Mouse (Mus musculus) kidney, embryonic 15.5 days (tissue): ENCODE measurements around the gene Hip1r. TPM values are rescaled to one million over a fixed set of nuclear protein-coding genes. Genes with fewer than 3 reads are reported as not detected.
A peak's percentile ranks its signal among the peaks of the same experiment; 100 is the strongest.

Source experiments
- ATAC-seq: fragments of 200-750 bp; cut with Nextera tagmentation; replicated peaks from 2 replicates; pipeline ENCODE4 v1.8.0; 2017; ENCODE audit warnings: moderate TSS enrichment; ENCODE audit not compliant: low FRiP score
- H3K27ac ChIP-seq: fragments of 300-500 bp; sonication (generic); 2 replicates; pipeline ENCODE4 v1.5.1; 2015; ENCODE audit warnings: mild to moderate bottlenecking, inconsistent platforms
- H3K27me3 ChIP-seq: fragments of 300-500 bp; sonication (generic); 2 replicates; pipeline ENCODE4 v1.6.1; 2015; ENCODE audit warnings: inconsistent platforms
- H3K36me3 ChIP-seq: fragments of 300-500 bp; sonication (generic); 2 replicates; pipeline ENCODE4 v1.6.1; 2015; ENCODE audit warnings: inconsistent platforms
- H3K4me1 ChIP-seq: fragments of 300-500 bp; sonication (generic); 2 replicates; pipeline ENCODE4 v1.6.1; 2015; ENCODE audit warnings: inconsistent platforms
- H3K4me2 ChIP-seq: fragments of 300-500 bp; sonication (generic); 2 replicates; pipeline ENCODE4 v1.6.1; 2015; ENCODE audit warnings: moderate library complexity, mild to moderate bottlenecking, inconsistent platforms
- H3K4me3 ChIP-seq: fragments of 300-500 bp; sonication (generic); replicated peaks from 2 replicates; pipeline ENCODE4 v1.5.1; 2015; ENCODE audit warnings: mild to moderate bottlenecking, inconsistent platforms
- H3K9ac ChIP-seq: fragments of 300-500 bp; sonication (generic); 2 replicates; pipeline ENCODE4 v1.6.1; 2015; ENCODE audit warnings: mild to moderate bottlenecking, inconsistent platforms
- H3K9me3 ChIP-seq: fragments of 300-500 bp; sonication (generic); replicated peaks from 2 replicates; pipeline ENCODE4 v1.6.1; 2016; ENCODE audit warnings: inconsistent platforms
- WGBS: fragments of 180-500 bp; shearing (Covaris S2); methylation state at CpG from one replicate; pipeline ENCODE4 v1.1.7; 2015; ENCODE audit warnings: mixed read lengths; 5-methylcytosine and 5-hydroxymethylcytosine counted together
- polyA plus RNA-seq: library from polyadenylated mRNA; unstranded; fragments of >200 nt; fragmentation: Nextera tagmentation; extraction: Ambion mirVana; gene quantifications from 2 replicates; pipeline ENCODE4 v1.2.1, GENCODE M21; 2015

Hip1r gene
- polyA plus RNA-seq, 1 experiment from 2014 or later, result 18.2 TPM

DNA sequence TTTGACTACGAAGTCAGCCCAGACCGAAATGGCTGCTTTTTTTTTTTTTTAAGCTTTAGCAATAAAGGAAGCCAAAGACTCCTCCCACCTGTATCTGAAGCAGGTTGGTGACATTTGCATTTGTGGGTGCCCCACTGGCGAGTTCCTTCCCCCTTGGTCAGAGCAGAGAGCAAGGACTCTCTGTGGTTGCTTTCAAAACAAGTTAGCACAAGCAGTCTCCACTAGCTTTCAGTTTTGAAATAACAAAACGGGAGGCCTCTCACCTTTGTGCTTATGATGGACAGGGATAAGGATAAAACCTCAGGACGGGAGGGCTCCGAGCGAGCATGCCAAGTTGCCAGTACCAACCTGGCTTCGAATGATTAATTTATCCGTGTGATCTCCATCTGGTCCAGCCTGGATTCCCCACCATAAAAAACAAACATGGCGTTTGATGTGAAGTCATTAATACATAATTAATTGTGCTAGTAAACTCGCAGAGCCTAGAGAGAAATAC is 1.2 kb downstream of the Hip1r start:
- Histone ChIP-seq H3K27me3 (peaks cover 2% of the 10 kb centered on the region; the same call in 1 of the 2 replicates), H3K4me3 (peak overlapping the region; percentile 79), H3K4me2 (peak overlapping the region; percentile 92), H3K4me1 (peaks cover 57% of the 10 kb centered on the region), H3K27ac (peak overlapping the region; percentile 83), H3K36me3 (no peaks in the 10 kb centered on the region), H3K9ac (0 out of 2 replicates have a peak overlapping the region, but pooled peaks have one; percentile 12), H3K9me3 (no peaks in the 10 kb centered on the region)
- ATAC-seq, result no peak
- WGBS, result 14% methylated on average over 11 of the region's 11 CpGs

- WGBS, result 50% methylated on average over 6 of the region's 6 CpGs
- Histone ChIP-seq H3K9me3 (no peaks in the 10 kb centered on the region), H3K4me1 (peaks cover 65% of the 10 kb centered on the region), H3K27ac (peak overlapping the region; percentile 83), H3K36me3 (no peaks in the 10 kb centered on the region), H3K9ac (no peak overlapping the region), H3K4me3 (no peak overlapping the region), H3K4me2 (peak overlapping the region; percentile 92), H3K27me3 (peaks cover 2% of the 10 kb centered on the region; the same call in 1 of the 2 replicates)
- ATAC-seq, result no peak; the same call in 1 of the 2 replicates
Observed at GRCm38 (mm10) chr5:123975668-123976180, 2.3 kb downstream of the Hip1r start.

DNA sequence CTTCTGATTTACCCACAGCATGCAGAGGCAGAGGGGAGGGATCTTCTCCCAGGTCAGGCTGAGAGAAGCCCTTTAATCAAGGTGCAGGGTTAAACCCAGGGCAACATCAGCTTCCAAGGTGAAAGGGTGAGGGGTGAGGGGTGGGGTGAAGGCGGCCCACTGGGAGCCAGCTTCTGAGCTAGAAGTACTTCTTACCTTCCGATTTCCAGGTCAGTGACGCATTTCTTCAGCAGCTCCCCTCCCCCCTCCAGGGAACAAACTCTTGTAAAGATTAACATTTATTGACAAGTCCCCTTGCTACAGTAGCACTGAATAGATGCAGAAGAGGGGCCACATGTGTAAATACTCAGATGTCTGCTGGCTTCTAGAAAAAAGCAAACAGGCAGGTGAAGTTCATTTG is 3.8 kb downstream of the Hip1r start:
- H3K27ac ChIP-seq, result peak overlapping the region; percentile 83
- H3K36me3 ChIP-seq, result no peaks in the 10 kb centered on the region
- peak overlapping the region; percentile 34; the same call in 1 of the 2 replicates for H3K4me2 ChIP-seq
- H3K4me3 ChIP-seq, result no peak overlapping the region
- no peaks in the 10 kb centered on the region for H3K9me3 ChIP-seq
- no peak overlapping the region for H3K9ac ChIP-seq
- H3K27me3 ChIP-seq, result peaks cover 2% of the 10 kb centered on the region; the same call in 1 of the 2 replicates
- peaks cover 71% of the 10 kb centered on the region for H3K4me1 ChIP-seq
- no peak for ATAC-seq
- WGBS, result 47% methylated on average over 3 of the region's 3 CpGs

- no peak for ATAC-seq
- Histone ChIP-seq H3K36me3 (no peaks in the 10 kb centered on the region), H3K4me3 (no peak overlapping the region), H3K4me1 (peaks cover 74% of the 10 kb centered on the region), H3K27me3 (0 out of 2 replicates have a peak, but pooled peaks cover 2% of the 10 kb centered on the region), H3K4me2 (no peak overlapping the region), H3K27ac (no peak overlapping the region), H3K9ac (no peak overlapping the region), H3K9me3 (no peaks in the 10 kb centered on the region)
- 81% methylated on average over 5 of the region's 5 CpGs for WGBS
Observed at GRCm38 (mm10) chr5:123978131-123978530, 4.7 kb downstream of the Hip1r start.

- H3K36me3 ChIP-seq, result no peaks in the 10 kb centered on the region
- no peak overlapping the region for H3K4me3 ChIP-seq
- no peaks in the 10 kb centered on the region for H3K9me3 ChIP-seq
- no peak for ATAC-seq
- H3K4me2 ChIP-seq, result no peak overlapping the region
- WGBS, result 61% methylated on average over 18 of the region's 18 CpGs
- H3K9ac ChIP-seq, result no peak overlapping the region
- peaks cover 71% of the 10 kb centered on the region for H3K4me1 ChIP-seq
- H3K27me3 ChIP-seq, result 0 out of 2 replicates have a peak, but pooled peaks cover 2% of the 10 kb centered on the region
- H3K27ac ChIP-seq, result peak overlapping the region; percentile 56; the same call in 1 of the 2 replicates
Observed at GRCm38 (mm10) chr5:123979221-123979979, 6.0 kb downstream of the Hip1r start.

- 62% methylated on average over 4 of the region's 4 CpGs for WGBS
- no peak for ATAC-seq
- no peaks in the 10 kb centered on the region for H3K9me3 ChIP-seq
- 0 out of 2 replicates have a peak, but pooled peaks cover under 1% of the 10 kb centered on the region for H3K27me3 ChIP-seq
- H3K4me1 ChIP-seq, result peaks cover 71% of the 10 kb centered on the region
- H3K36me3 ChIP-seq, result no peaks in the 10 kb centered on the region
- H3K4me3 ChIP-seq, result no peak overlapping the region
- peak overlapping the region; percentile 56 for H3K27ac ChIP-seq
- H3K9ac ChIP-seq, result no peak overlapping the region
- no peak overlapping the region for H3K4me2 ChIP-seq
Observed at GRCm38 (mm10) chr5:123979980-123980369, 6.5 kb downstream of the Hip1r start.

DNA sequence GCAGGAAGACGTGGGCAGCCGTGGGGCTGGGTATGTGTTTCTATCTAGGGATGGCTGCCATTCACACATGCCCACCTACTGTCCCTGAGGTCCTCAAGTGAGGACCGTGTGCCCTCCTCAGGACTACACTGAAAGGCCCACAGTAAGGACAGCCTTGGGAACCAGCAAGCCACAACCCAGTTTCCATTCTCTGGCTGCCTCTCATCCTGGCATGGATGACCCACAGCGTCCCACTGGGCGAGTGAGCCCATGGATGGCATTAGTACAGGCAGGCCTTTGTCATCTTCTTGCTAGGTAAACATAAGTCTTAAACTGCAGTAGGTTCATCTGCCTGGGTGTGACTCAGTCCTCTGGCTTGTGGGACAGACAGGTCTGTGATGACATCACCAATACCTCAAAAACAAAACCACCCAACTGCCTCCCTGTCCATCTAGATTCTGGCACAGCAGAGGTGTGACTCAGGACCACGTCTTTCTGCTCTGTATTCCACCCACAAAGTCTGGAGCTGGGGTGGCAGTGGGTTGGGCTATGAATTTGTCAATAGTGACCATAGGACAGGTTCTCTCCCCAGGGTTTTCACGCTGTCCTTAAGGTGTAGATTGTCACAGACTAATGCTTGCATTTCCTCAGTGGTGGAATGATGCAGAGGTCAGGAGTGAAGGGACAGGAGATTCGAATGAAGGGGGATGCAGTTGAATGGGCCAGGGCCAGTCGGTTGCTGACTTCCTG is 7.3 kb downstream of the Hip1r start:
- WGBS, result 70% methylated on average over 9 of the region's 9 CpGs
- Histone ChIP-seq H3K27ac (peak overlapping the region; percentile 56; the same call in 1 of the 2 replicates), H3K4me3 (no peak overlapping the region), H3K27me3 (no peaks in the 10 kb centered on the region), H3K36me3 (no peaks in the 10 kb centered on the region), H3K4me1 (peaks cover 71% of the 10 kb centered on the region), H3K9ac (no peak overlapping the region), H3K9me3 (no peaks in the 10 kb centered on the region), H3K4me2 (no peak overlapping the region)
- ATAC-seq, result no peak

DNA sequence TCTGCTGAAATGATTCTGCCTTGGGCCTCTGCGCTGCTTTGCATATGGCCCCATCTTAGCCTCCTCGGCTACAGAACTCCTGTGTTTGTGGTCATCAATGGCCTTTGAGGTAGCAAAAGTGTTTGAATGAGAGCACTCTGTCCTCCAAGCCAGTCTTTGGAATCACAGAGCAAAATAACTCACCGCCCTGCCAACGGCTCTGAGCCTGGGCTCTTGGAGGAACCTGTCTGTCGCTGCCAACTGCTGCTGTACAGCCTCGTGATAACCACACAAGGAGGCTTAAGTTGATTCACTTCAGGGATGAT is 7.8 kb downstream of the Hip1r start:
- no peak overlapping the region for H3K4me2 ChIP-seq
- no peaks in the 10 kb centered on the region for H3K27me3 ChIP-seq
- WGBS, result 79% methylated on average over 6 of the region's 6 CpGs

GRCm38 (mm10) chr5:123982838-123983237 is 9.4 kb downstream of the Hip1r start:
- Histone ChIP-seq H3K27ac (no peak overlapping the region), H3K4me2 (no peak overlapping the region), H3K4me1 (peaks cover 68% of the 10 kb centered on the region), H3K27me3 (no peaks in the 10 kb centered on the region), H3K4me3 (no peak overlapping the region), H3K36me3 (no peaks in the 10 kb centered on the region), H3K9me3 (no peaks in the 10 kb centered on the region), H3K9ac (no peak overlapping the region)
- ATAC-seq, result no peak
- WGBS, result 74% methylated on average over 11 of the region's 11 CpGs

More for the DNA sequence above, 7.8 kb downstream of the Hip1r start:
- H3K9ac ChIP-seq, result no peak overlapping the region
- H3K36me3 ChIP-seq, result no peaks in the 10 kb centered on the region
- ATAC-seq, result no peak
- H3K4me3 ChIP-seq, result no peak overlapping the region
- no peaks in the 10 kb centered on the region for H3K9me3 ChIP-seq
- H3K27ac ChIP-seq, result no peak overlapping the region
- H3K4me1 ChIP-seq, result peaks cover 70% of the 10 kb centered on the region

DNA sequence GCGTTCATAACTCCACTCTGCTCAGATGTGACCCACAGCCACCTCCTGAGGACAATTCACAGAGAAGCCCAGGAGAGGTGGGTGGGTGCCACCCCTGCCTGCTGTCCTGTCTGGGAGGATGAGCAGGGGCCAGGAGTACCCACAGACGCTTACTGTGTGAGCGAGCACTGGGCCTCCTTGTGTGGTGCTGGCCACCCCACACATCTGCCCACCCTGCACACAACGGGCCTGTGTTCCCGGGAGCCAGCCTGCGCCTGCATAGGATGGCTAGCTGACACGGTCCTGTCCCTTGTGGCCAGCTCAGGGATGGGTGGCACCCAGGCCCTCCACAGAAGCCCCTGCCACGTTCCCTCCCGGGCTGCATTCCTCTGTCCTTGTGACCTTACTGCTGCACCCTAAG is 12.0 kb downstream of the Hip1r start:
- H3K9me3 ChIP-seq, result no peaks in the 10 kb centered on the region
- no peak overlapping the region for H3K9ac ChIP-seq
- H3K4me2 ChIP-seq, result no peak overlapping the region
- H3K4me3 ChIP-seq, result no peak overlapping the region
- 60% methylated on average over 9 of the region's 9 CpGs for WGBS
- no peaks in the 10 kb centered on the region for H3K27me3 ChIP-seq
- 0 out of 2 replicates have a peak overlapping the region, but pooled peaks have one; percentile 1 for H3K27ac ChIP-seq
- H3K36me3 ChIP-seq, result 0 out of 2 replicates have a peak, but pooled peaks cover 4% of the 10 kb centered on the region
- ATAC-seq, result no peak
- H3K4me1 ChIP-seq, result peaks cover 68% of the 10 kb centered on the region

- H3K27me3 ChIP-seq, result no peaks in the 10 kb centered on the region
- H3K4me1 ChIP-seq, result peaks cover 59% of the 10 kb centered on the region
- H3K27ac ChIP-seq, result peak overlapping the region; percentile 56
- H3K9me3 ChIP-seq, result no peaks in the 10 kb centered on the region
- 23% methylated on average over 2 of the region's 2 CpGs for WGBS
- H3K9ac ChIP-seq, result no peak overlapping the region
- no peak overlapping the region for H3K4me2 ChIP-seq
- ATAC-seq, result peak; percentile 44
- H3K4me3 ChIP-seq, result no peak overlapping the region
- H3K36me3 ChIP-seq, result peaks cover 4% of the 10 kb centered on the region; the same call in 1 of the 2 replicates
Observed at GRCm38 (mm10) chr5:123986925-123987324, 13.5 kb downstream of the Hip1r start.

DNA sequence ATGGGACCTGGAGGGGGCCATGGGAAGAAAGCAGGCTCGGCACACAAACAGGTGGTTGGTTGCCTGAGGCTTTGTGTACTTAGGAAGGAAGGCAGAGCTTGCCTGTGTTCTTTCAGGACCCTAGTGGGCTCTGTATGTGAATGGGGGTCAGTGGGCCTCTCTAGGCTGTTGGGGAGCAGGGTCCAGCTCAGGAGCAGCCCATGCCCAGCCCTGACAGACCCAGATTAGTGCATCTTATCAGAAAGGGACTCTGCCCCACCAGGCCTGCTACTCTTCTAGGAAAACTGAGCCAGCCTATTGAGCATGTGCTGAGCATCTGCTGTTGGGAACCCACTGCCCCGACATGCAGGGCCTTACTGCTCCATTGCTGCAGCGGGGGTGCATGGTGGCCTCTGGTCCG is 14.1 kb downstream of the Hip1r start:
- ATAC-seq, result no peak
- no peaks in the 10 kb centered on the region for H3K9me3 ChIP-seq
- H3K36me3 ChIP-seq, result peaks cover 4% of the 10 kb centered on the region; the same call in 1 of the 2 replicates
- H3K27ac ChIP-seq, result peak overlapping the region; percentile 56; the same call in 1 of the 2 replicates
- no peak overlapping the region for H3K9ac ChIP-seq
- H3K4me3 ChIP-seq, result no peak overlapping the region
- H3K4me1 ChIP-seq, result peaks cover 59% of the 10 kb centered on the region
- no peaks in the 10 kb centered on the region for H3K27me3 ChIP-seq
- H3K4me2 ChIP-seq, result no peak overlapping the region
- 84% methylated on average over 4 of the region's 4 CpGs for WGBS
